In genomic region chr9:15044391-15045083, GRCm38 (mm10) we compare ENCODE assay signal across 8 mouse cellular contexts. TPM values are rescaled to one million over a fixed set of nuclear protein-coding genes. Genes with fewer than 3 reads are reported as not detected.
DNase-seq lines count a peak whose midpoint lies in the region; ATAC-seq and TF ChIP-seq lines count a peak whose summit lies in the region.

No protein-coding gene starts in this region.

- H3K36me3 ChIP-seq in kidney, embryonic 14.5 days (ENCODE audit: control insufficient read depth, insufficient read depth, low read length), result no peaks in the 10 kb centered on the region
- no peaks in the 10 kb centered on the region for H3K36me3 ChIP-seq in ES-E14 (ENCODE audit: control insufficient read depth, insufficient read depth, low read length, poor library complexity, severe bottlenecking)
- H3K36me3 ChIP-seq in forebrain, embryonic 11.5 days (ENCODE audit: control insufficient read depth, insufficient read depth, low read length), result no peaks in the 10 kb centered on the region
- H3K36me3 ChIP-seq in limb, embryonic 15.5 days, result no peaks in the 10 kb centered on the region

- no peak for DNase-seq in kidney, postnatal 14 days
- no peak for DNase-seq in ES-E14 (ENCODE audit: low read depth, low spot score)
- peak; percentile 71 for DNase-seq in forebrain, embryonic 11.5 days (ENCODE audit: low spot score)
- no peak for DNase-seq in adrenal gland, postnatal 10 days
- no peak for DNase-seq in left cerebral cortex, adult 18-20 months (ENCODE audit: low spot score in 2 of 2)

- TF ChIP-seq CTCF in olfactory bulb, adult 2 months (IDR thresholded peaks at IDR 0.05; ENCODE audit: insufficient read depth, low read depth, low read length), result no peak

- no peaks in the 10 kb centered on the region for H3K27me3 ChIP-seq in kidney, embryonic 14.5 days (ENCODE audit: control insufficient read depth, insufficient read depth, low read length)
- H3K27me3 ChIP-seq in forebrain, embryonic 11.5 days (ENCODE audit: control insufficient read depth, insufficient read depth, low read length), result no peaks in the 10 kb centered on the region
- no peaks in the 10 kb centered on the region for H3K27me3 ChIP-seq in limb, embryonic 15.5 days

- peak overlapping the region; percentile 84 for H3K27ac ChIP-seq in kidney, embryonic 14.5 days (ENCODE audit: low read depth, low read length)
- no peak overlapping the region for H3K27ac ChIP-seq in ES-E14 (ENCODE audit: insufficient read depth, low read depth, low read length, poor library complexity, severe bottlenecking)
- peak overlapping the region; percentile 81 for H3K27ac ChIP-seq in forebrain, embryonic 11.5 days (ENCODE audit: low read depth, low read length)
- peak overlapping the region; percentile 87 for H3K27ac ChIP-seq in limb, embryonic 15.5 days
- peak overlapping the region; percentile 74 for H3K27ac ChIP-seq in olfactory bulb, adult 2 months (ENCODE audit: insufficient read depth, low read depth, low read length)

- peak overlapping the region; percentile 88 for H3K4me3 ChIP-seq in kidney, embryonic 14.5 days (ENCODE audit: low read length)
- peak overlapping the region; percentile 81 to 91 for H3K4me3 ChIP-seq in ES-E14 (ENCODE audit: insufficient read depth in 1 of 2, low read depth in 1 of 2, low read length in 2 of 2, poor library complexity in 1 of 2, severe bottlenecking in 1 of 2)
- H3K4me3 ChIP-seq in forebrain, embryonic 11.5 days (ENCODE audit: low read depth, low read length), result peak overlapping the region; percentile 88
- H3K4me3 ChIP-seq in limb, embryonic 15.5 days, result peak overlapping the region; percentile 90
- peak overlapping the region; percentile 84 for H3K4me3 ChIP-seq in olfactory bulb, adult 2 months (ENCODE audit: insufficient read depth, low read depth, low read length)

- no peaks in the 10 kb centered on the region for H3K9me3 ChIP-seq in kidney, embryonic 14.5 days (ENCODE audit: control insufficient read depth, low read length)
- H3K9me3 ChIP-seq in ES-E14 (ENCODE audit: control insufficient read depth, insufficient read depth, low read depth, low read length), result no peaks in the 10 kb centered on the region
- no peaks in the 10 kb centered on the region for H3K9me3 ChIP-seq in forebrain, embryonic 11.5 days (ENCODE audit: control insufficient read depth, low read length)
- H3K9me3 ChIP-seq in limb, embryonic 15.5 days, result no peaks in the 10 kb centered on the region

- no peak for TF ChIP-seq POLR2A in olfactory bulb, adult 2 months (IDR thresholded peaks at IDR 0.05; ENCODE audit: insufficient read depth, low read depth, low read length)

- peak; percentile 29 for ATAC-seq in kidney, embryonic 14.5 days (ENCODE audit: low FRiP score, low TSS enrichment)
- peak; percentile 52 for ATAC-seq in forebrain, embryonic 11.5 days (replicated peaks; ENCODE audit: low FRiP score)
- no peak; the same call in 1 of the 2 replicates for ATAC-seq in limb, embryonic 15.5 days (ENCODE audit: insufficient number of reproducible peaks, low FRiP score, low TSS enrichment, low read depth)

- WGBS in kidney, embryonic 14.5 days, result under 1% methylated on average over 28 of the region's 28 CpGs
- under 1% methylated on average over 28 of the region's 28 CpGs for WGBS in forebrain, embryonic 11.5 days
- WGBS in limb, embryonic 15.5 days, result under 1% methylated on average over 28 of the region's 28 CpGs
- under 1% methylated on average over 28 of the region's 28 CpGs for WGBS in olfactory bulb, adult 2 months

- H3K4me2 ChIP-seq in kidney, embryonic 14.5 days (replicated peaks; ENCODE audit: low read depth, low read length), result peak overlapping the region; percentile 82
- H3K4me2 ChIP-seq in forebrain, embryonic 11.5 days (ENCODE audit: low read depth, low read length, severe bottlenecking), result peak overlapping the region; percentile 69
- peak overlapping the region; percentile 80 for H3K4me2 ChIP-seq in limb, embryonic 15.5 days

- peaks cover 10% of the 10 kb centered on the region for H3K4me1 ChIP-seq in kidney, embryonic 14.5 days (ENCODE audit: control insufficient read depth, insufficient read depth, low read length)
- peaks cover 0 to 2% of the 10 kb centered on the region in 2 experiments; a peak in 1 of 4 replicates for H3K4me1 ChIP-seq in ES-E14 (ENCODE audit: control insufficient read depth in 2 of 2, insufficient read depth in 2 of 2, low read length in 2 of 2, poor library complexity in 1 of 2)
- peaks cover 3% of the 10 kb centered on the region; the same call in 1 of the 2 replicates for H3K4me1 ChIP-seq in forebrain, embryonic 11.5 days (replicated peaks; ENCODE audit: control insufficient read depth, insufficient read depth, low read length)
- H3K4me1 ChIP-seq in limb, embryonic 15.5 days, result peaks cover 21% of the 10 kb centered on the region
- peaks cover 20% of the 10 kb centered on the region for H3K4me1 ChIP-seq in olfactory bulb, adult 2 months (ENCODE audit: control insufficient read depth, insufficient read depth, low read length)

- H3K9ac ChIP-seq in kidney, embryonic 14.5 days (ENCODE audit: low read depth, low read length), result peak overlapping the region; percentile 92
- H3K9ac ChIP-seq in ES-E14 (ENCODE audit: insufficient read depth, low read depth, low read length, poor library complexity, severe bottlenecking), result peak overlapping the region; percentile 78
- H3K9ac ChIP-seq in forebrain, embryonic 11.5 days (ENCODE audit: low read length), result peak overlapping the region; percentile 88
- H3K9ac ChIP-seq in limb, embryonic 15.5 days, result peak overlapping the region; percentile 74

- in situ Hi-C loops in ES-E14 (cut with MboI; ENCODE audit: low sequenced_read_pairs in 2 of 2, unreplicated experiment in 2 of 2), result no loop called here

TF ChIP-seq in ES-E14, 5 proteins besides CTCF, POLR2A, EP300 and RAD21:
- no peak for TF ChIP-seq MAFK (IDR thresholded peaks at IDR 0.05; ENCODE audit: insufficient read depth, low read depth, low read length)
- TF ChIP-seq HCFC1 (IDR thresholded peaks at IDR 0.05; ENCODE audit: borderline replicate concordance, insufficient read depth, low read length), result no peak
- TF ChIP-seq CHD2 (IDR thresholded peaks at IDR 0.05; ENCODE audit: low read depth, low read length), result no peak
- TF ChIP-seq ZNF384 (IDR thresholded peaks at IDR 0.05; ENCODE audit: low read depth, low read length), result no peak
- TF ChIP-seq ZC3H11A (IDR thresholded peaks at IDR 0.05; ENCODE audit: borderline replicate concordance, low read depth, low read length), result no peak
TF ChIP-seq in ES-E14: peak in this region for 0.

RNA-seq across cellular contexts. Expression of gene Panx1, which starts 0.7 kb away (rescaled TPM):
- 52.8 and 71.2 TPM in 2 replicates for polyA plus RNA-seq in kidney, embryonic 14.5 days (2014; fragmentation: Nextera tagmentation; extraction: Ambion mirVana)
- total RNA-seq in ES-E14 (2012; rRNA removed), result 25.0 and 37.6 TPM in 2 replicates
- polyA plus RNA-seq in forebrain, embryonic 11.5 days (2014; fragmentation: Nextera tagmentation; extraction: Ambion mirVana), result 103 and 115 TPM in 2 replicates
- polyA plus RNA-seq in limb, embryonic 15.5 days (2015; fragmentation: Nextera tagmentation; extraction: Ambion mirVana), result 37.9 and 41.4 TPM in 2 replicates
- not detected in 2 replicates for polyA plus RNA-seq in olfactory bulb, adult 2 months (2012; ENCODE audit: insufficient read depth, insufficient read length, low replicate concordance, missing spikeins)
- total RNA-seq in adrenal gland, postnatal 10 days (2021), result 10 to 100 TPM; 13.5 to 14.6 TPM
- 10 to 100 TPM; 26.4 to 28.6 TPM for total RNA-seq in left cerebral cortex, adult 18-20 months (2021)

Comparison
In these comparisons a context has a peak if more than half of its experiments do, and no peak if none do; other contexts are left out.
1. RNA of gene Panx1, which starts 0.7 kb away (polyA plus RNA-seq): 103 to 115 TPM in forebrain, embryonic 11.5 days, 52.8 to 71.2 TPM in kidney, embryonic 14.5 days and 37.9 to 41.4 TPM in limb, embryonic 15.5 days; not detected in olfactory bulb, adult 2 months; every median in the first group is over 10 times any median in the second.
2. Peak in every context shown above with its lines, with median percentiles within 50 percentile points of each other: H3K4me2 ChIP-seq, H3K4me3 ChIP-seq and H3K9ac ChIP-seq.